Mouse (Mus musculus) ovary, postnatal 36 days (tissue): ENCODE measurements at regions not wholly inside any gene's neighbourhood (a gene's known extent, or its start where the extent isn't known, plus 50 kb on each side); places are given as distances from the start of the nearest gene placed in this dataset.

ENCODE experiments used
- DNase-seq: peaks from one replicate; pipeline ENCODE4 v3.0.0; 2022; ENCODE audit warnings: low spot score, mixed read lengths

DNA sequence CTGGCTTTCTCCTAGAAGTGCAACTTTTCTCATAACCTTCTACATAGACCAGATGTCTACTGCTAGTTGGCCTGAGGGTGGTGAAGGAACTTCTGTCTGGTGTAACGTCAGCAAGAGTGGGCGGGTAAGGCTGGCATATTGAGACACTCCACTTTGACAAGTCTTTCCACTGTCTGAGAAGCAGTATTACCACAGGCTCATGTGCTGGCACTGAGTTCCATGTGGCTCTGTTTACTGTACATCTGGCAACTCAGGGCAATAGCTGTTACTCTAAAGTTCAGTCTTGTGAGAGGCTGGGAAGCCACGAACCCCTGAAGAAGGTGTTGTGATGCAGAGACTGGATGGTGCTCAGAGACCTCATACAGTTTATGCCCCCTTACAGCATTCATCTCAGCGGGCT lies 230.7 kb upstream of the Tbx18 start:
- no peak for DNase-seq

DNA sequence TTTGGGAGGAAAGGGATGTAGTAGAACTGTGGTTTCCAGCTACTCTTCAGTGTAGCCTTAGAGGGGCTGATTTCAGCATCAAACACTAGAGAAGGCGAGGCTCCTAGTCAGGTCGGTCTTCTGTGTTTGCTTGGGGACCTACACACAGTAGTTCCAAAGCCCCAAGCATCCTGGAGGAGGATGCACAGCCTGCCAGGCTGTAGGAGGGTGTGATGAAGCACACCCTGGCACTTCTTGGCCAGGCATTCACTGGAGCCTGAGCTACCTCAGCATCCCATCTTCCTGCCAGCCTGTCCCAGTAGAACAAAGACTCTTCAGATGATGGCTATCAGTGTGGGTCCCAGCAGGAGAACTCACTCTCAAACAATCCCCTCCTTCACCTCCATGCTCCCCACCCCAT lies 233.4 kb upstream of the Tbx18 start:
- no peak for DNase-seq

DNA sequence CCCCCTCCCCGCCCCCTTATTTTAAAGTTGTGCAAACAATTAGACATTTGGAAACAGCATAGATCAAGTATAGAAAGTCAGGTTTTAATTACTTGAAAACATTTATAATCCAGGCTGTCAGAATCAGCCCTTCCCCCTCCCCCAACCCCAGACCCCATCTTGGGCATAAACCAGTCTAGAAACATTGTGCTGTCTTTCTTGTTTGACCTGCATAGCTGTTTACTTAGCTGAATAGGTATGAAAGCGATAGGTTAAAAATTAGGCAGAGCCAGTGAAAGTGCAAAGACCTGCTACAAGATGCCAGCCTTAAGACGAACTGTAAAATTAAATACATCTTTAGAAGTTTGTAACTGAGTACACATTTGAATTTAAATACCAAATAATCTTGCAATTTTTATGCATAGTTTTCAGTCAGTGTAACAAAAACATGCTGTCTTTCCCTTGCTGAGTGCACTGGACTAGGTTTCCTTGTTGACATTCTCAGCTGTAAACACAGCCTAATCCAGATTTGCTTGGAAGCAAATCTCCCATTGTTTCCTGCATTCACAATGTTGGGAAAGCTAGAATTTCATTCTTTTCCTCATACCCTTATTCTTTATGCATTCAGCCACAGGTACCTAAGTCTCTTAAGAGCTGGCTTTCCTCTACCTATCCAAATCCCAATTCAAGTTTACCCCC lies 234.2 kb upstream of the Tbx18 start:
- no peak for DNase-seq

DNA sequence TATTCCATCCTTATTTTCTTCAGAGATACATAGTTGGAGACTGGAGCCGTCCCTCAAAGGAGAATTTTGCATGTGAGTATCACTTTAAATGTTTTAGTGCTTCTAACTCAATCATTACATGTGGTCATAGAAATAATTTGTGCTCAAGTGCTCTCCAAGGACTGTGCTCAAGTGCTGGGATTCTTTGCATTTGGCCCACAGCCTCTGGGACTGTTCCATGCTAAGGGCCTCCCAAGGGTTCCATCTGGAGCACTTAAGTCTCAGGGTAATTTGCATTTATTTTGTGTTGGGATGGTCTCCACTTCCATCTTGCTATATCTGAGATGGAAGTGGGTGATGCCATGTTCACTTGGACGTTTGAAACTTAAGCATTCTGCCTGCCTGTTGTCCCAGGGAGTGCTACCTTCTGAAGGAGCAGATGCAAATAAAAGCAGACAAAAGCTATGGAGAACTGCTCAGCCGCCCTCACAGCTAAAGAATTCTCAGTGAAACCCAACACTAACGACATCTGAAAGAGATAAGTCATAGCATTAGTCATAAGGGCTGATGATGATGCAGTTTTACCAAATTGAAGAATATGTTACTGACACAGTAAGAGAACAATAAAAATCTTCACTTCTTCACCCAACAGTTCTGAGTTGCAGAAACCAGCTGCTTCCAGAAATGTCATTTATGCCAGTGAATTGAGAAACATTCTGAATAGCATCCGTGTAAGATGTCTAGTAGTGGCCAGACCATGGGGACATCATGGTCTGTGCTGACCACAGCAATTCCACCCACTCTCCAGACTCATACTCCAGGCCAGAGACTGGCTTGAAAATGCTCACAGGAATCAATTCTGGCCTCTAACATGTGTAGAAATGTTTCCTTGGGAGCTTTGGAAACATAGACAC lies 237.4 kb upstream of the Tbx18 start:
- no peak for DNase-seq

DNA sequence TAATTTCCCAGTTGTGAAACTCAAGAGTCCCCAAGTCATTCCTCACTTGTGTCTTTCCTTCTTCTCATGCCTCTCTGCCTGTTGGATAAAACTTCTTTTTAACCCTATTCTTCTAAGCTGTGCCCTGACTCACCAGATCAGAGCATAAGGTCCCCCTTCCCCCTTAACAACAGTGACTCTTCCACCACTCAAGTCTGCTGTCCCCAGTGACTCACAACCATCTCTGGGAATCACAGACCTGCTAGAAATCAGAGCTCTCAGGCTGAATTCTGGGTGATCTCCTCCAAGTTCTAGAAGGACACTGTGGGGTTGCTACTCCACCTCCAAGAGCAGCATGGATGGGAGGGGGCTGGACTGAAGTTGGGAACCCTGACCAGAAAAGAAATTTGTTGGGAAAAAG lies 239.5 kb upstream of the Tbx18 start:
- no peak for DNase-seq

DNA sequence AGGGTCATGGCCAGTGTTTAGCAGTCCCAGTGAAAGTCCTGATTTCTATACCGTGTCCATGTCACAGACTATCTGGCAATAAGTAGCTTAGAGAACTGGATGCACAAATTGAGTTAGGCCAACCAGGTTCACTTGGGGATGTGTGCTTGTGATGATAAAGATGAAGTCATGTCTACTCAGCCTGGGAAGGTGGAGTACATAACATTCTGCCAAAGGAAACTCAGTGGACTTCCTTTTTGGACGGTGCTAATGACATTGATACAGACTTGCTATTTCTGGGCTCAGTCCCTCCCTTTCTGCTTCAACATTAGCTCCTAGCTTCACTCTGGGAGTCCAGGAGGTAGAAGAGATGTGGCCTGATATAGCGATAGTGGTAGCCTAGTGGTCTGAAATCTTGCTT lies 240.7 kb upstream of the Tbx18 start:
- DNase-seq = no peak

DNA sequence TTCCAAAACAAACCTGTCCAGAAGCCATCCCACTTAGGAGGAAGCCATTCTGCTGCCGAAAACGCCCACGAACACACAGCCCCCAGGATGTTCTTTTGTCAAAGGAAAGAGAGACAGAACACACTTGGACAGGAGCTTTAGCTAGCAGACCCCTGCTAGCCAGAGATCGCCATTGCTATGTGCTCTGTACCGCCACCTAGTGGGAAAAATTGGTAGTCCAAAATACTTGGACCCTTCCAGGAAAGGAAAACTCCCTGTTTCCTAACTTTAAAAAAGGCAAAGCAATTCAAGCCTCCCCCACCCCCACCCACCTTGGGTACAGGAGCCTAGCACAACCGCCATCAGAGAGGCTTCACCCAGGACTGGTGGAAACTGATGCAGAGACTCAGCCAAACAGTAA lies 242.5 kb upstream of the Tbx18 start:
- DNase-seq = no peak

DNA sequence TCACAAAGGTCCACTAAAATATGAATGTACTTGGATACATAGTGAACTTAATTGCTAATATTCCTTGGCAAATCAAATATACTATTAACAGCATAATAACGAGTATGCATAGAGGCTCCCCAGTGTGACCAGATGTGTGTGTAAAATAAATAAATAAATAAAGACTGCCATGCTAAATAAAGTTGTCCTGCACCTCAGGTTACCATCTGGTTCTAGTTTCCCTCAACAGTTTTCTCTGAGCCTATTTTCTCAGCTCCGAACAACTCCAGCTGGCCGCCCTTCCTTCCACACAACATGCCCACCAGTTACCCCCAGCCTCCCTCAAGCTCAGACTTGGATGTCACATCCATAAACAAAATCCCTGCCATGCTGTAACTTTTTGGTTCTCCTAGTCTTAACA lies 253.8 kb upstream of the Tbx18 start:
- no peak for DNase-seq

DNA sequence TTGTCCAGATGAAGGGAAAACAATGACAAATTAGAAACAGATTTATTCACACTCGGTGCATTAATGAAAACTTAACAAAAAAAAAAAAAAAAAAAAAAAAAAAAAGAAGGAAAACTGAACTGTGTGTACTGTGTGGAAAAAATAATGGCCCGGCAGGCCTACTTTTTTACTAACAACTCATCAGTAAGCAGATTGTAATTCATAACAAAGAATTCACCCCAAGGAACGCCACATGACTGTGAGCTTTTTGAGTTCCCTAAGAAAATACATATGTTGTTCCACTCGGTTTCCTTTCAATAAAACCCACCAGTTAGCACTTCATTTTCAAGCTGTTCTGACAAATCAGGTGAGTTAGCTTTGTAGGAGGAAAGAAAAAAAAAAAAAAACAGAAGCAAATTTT lies 254.4 kb upstream of the Tbx18 start:
- no peak for DNase-seq

DNA sequence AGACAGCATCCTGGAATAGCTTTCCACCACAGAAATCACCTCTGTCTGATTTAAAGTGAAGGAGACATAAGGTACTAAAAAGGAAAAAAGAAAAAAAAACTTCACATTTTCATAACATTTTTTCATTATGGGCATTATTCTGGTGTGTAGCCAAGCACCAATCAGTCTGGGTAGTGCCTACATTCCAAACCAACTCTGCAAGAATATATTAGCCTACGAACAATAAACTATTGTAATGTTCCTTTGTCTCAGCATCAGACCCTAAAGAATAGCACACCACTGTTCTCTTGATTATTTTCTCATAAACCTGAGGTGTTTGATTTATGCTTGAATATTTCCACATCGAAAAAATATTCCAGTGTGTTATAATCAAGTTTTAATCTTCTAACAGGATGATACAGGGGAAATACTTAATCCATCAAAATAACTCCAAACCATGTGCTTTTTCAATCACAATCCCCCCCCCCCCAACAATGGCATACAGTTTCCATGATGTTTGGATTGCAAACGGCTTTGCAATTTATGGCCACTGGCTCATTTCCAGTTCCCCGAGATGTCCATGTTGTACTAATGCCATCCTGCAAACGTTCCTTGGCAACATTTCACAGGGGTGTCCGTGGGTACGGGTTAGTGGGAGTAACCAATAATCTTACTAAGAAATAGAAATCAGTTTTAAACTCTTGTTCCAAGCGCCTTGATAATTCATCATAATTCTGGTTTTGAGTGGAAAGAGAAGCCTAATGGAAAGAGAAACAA lies 275.1 kb upstream of the Tbx18 start:
- no peak for DNase-seq

DNA sequence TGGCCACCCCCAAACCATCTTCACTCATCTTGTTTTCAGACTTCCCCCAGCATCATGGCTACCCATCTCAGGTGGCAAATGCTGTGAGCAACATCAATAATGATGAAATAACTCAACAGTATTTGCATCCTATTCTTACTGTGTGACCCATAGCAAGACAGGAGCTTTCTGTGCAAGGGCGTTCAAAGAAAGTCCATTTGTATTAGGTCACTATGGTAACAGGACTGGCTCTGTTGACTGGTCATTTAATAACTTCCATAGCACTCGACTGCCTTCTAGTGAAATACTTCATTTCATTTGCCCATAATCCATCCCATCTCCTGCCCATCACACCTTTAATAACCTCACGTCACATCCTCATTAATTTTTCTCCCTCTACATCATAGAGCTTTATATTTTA lies 292.7 kb upstream of the Tbx18 start:
- no peak for DNase-seq

DNA sequence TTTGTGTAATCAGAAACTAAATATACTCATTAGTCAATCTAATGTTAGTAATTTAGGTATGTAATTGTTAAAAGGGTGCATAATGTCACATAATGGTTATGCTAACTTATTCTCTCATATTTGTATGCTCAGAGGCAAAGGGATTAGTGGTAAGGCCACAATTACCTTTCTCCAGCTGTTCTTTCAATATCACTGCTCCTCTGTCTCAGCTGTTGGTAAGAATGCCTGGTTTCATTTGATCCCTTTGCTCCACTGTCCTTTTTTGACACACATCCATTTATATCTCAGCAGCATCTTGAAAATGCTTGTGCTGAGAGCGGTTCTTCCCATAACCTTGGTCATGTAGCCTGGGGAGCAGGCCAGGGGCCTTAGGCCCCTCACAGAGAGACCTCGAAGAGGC lies 294.9 kb upstream of the Tbx18 start:
- no peak for DNase-seq

DNA sequence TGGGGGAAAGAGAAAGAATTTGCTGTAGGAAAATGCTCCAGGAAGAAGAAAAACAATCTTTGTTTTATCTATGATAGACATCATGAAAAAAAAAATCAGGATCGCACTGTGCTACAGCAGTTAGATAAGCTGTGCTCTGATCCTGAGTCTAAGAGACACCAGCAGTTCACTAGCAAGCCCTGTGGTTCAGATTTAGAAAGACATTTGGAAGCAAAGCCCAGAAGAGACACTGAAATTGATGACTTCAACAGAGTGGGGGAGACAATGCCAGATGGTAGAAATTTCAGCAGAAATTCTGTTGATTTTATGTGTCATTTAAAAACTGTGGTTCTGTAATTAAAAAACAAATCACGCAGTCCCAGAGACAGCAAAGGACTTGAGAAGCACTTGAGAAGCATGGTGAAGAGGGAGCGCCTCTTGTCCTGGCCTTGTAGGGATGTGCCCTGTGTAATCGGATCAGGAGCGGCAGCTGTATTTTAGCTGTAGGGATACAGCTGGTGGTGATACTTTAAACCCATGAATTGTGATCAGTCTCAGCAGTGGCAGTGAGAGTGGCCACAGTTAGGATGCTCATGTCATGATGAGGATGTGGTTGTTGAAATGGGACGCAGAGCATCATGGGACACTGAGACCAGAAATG lies 296.4 kb upstream of the Nt5e start:
- DNase-seq = no peak

DNA sequence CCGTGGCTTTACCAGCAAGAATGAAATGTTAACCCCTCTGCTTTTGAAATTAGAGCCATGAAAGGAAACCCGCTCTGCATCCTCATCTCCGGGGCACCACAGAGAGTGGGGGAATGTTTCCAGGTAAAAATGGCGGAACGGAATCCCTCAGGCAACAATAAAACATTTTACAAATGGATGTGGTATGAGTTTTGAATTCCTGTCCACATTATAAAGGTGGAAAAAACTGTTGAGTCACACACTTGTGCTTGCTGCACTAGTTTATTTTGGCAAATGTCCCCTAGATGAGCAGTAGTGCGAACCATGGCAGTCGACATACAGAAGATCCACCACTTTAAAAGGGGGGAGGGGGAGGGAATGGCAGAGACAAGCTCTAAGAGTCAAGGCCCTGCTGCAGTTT lies 289.4 kb upstream of the Nt5e start:
- no peak for DNase-seq

DNA sequence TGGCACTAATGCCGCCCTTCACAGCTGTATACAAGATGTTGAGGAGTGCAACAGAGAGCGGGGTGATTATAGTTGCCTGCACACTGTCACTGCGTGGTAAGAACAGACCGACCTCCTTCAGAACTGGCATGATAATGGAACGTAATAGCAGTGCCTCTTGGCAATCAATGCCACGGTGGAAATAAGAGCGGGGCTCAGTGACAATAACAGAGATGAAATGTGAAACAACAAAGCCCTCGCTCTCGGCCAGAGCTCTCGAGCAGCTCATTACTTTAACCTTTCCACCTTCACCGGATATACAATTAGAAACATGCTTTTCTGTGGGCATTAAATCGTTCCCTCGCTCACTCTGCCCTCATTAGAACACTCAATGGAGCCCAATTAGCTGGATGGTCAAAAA lies 277.7 kb upstream of the Nt5e start:
- DNase-seq = no peak

DNA sequence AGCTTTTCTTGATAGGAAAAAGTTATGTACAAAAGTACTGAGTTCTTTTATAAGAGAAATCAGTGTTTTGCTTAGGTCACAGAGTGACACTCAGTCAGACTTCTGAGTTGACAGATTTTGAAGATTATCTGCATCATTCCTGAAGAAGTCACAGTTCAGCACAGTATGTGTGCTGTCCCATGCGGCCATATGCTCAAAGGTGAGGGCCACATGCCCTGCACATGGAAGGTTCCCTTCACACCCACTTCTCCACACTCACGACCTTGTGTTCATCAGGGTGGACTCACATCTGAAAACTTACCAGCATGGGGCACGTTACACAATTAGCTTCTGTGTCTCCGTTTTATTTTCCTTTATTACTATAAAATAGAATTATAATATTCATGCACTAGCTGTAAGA lies 277.2 kb upstream of the Nt5e start:
- DNase-seq = no peak

DNA sequence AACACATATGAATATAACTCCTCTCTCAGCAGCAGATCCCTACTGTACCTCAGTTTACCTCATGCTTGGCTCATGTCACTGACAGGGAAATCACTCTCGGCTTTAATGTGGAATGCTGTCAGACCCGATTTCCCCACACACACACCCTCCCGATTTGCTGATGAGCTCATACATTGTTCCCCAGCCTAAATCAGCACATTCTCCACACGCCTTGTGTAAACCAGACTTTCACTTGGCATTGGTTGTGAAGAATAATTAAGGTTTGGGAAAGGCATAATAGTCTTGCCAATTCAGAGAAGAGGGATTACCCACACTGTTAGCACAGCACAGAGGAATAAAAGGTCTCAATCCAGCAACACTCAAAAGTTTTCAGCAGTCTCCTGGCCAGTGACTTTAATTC lies 268.4 kb upstream of the Nt5e start:
- DNase-seq = no peak

DNA sequence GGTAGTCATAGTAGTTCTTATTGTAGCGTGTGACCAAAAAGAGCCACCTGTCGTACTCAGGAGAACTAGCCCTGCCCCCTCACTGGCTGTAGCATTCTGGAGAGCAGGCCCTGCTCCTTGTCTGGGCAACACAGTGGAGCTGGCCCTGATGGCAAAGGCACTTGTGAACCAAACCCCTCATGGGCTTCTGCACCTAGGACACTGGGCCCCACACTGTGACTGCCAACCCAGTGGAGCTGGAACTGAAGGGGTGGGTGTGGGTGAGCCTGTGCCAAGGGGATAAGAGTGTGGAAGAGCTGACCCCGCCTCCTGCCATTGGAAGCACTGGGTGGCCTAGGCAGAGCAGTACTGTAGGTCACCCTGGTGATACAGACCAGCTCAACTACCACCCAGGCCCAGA lies 268.0 kb upstream of the Nt5e start:
- no peak for DNase-seq

DNA sequence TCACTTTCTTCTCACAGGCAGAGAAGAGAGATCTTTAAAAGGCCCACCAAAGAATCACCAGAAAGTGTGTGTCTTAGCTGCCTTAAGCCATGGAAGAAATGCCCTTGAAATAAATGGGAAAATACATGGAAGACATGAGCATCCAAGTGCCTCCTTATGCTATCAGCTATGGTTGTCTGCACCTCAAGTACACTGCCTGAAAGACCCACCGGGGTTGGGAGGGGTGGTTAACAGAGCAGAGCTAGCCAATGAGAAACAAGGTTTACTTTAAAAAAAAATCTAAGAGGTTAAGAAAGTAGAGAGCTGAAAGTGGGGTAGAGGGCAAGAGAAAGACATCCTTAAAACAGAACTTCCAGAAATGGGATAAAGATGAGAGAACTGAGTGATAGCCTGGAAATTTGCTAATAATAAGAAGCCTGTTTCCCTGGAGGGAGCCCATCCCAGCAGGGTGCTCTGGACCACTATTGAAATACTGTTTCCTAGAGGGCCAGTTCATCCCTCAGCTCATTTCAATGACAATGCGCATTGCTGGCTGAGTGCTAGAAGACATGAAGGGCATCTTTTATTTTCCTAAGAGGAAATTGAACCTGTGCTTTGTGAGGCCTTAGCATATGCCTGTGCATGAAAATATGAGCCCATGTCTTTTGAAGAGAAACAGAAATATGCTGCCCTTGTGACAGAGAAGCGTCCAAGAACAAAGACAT lies 262.9 kb upstream of the Nt5e start:
- DNase-seq = no peak

DNA sequence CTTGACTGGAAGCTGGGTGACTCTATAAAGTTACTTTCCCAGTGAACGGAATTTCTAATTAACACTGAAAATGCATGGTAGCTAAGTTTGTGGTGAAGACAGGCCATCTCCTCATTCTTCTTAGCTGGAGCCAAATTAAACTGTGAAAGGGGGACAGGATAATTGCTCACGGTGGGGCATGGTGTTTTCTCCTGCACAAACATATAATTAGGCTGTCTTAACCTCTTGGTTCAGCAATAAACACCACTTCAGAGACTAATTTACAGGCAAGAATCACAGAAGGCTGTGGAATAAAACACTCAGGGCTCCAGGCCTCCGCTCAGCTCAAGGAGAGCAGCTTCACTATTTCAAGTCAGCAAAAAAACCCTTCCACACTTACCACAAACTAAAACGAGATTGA lies 261.9 kb upstream of the Nt5e start:
- no peak for DNase-seq

DNA sequence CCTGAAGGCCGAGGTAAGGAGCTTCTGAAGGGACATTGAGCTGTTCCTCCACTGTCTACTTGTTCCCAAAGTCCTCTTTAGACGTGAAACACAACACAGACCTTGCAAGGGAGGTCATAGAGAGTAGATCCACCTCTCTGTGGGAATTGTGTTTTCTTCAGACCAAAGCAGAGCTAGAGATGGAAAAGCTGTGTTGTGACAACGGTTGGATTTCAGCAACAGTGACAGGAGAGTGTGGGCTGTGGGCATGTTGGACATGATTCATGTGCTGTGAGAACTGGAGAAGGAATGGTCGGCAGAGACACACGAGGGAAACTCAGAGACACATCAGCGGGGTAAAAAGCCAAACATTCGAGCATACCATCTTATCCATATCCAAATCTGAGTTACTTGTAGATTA lies 261.2 kb upstream of the Nt5e start:
- DNase-seq = no peak

DNA sequence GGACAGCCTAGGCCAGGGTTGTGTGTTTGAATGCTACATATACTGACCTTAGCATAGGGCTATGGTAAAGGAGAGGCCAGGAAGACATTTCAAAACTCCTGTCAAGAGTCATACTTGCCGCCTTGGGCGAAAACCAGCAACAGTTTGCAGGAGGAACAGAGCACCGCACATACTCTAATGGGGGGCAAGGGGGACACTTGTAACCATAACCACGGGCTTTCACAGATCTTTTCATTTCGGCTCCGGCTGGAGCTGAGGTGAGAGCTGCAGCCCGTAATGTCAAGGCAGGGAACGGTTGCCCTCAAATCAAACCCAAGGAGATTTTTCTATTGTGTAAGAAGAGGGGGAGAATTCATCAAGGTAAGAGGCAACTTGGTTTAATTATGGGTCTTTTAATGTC lies 258.7 kb upstream of the Nt5e start:
- DNase-seq = no peak
